Mouse (Mus musculus): ENCODE results near the gene Mmp20.

The Mmp20 gene

GRCm38 (mm10) chr9:7627931-7628330 is at the start of gene Mmp20:
Gene Mmp20, plus strand, starts transcription at chr9:7628231.
- no peak for DNase-seq (ENCODE audit: low read depth, low spot score)

GRCm38 (mm10) chr9:7590063-7590462 is 38.0 kb upstream of the Mmp20 start:
- no peak for DNase-seq (ENCODE audit: low read depth, low spot score)

- no peak for DNase-seq (ENCODE audit: low read depth, low spot score)
Measured at GRCm38 (mm10) chr9:7593272-7593812, 34.7 kb upstream of the Mmp20 start.

- DNase-seq (ENCODE audit: low read depth, low spot score): peak; percentile 80
Measured at GRCm38 (mm10) chr9:7594816-7595540, 33.1 kb upstream of the Mmp20 start.

- DNase-seq (ENCODE audit: low read depth, low spot score): peak; percentile 41
Measured at GRCm38 (mm10) chr9:7602982-7603742, 24.9 kb upstream of the Mmp20 start.

- no peak for DNase-seq (ENCODE audit: low read depth, low spot score)
Measured at GRCm38 (mm10) chr9:7604005-7604404, 24.0 kb upstream of the Mmp20 start.

- no peak for DNase-seq (ENCODE audit: low read depth, low spot score)
Measured at GRCm38 (mm10) chr9:7605638-7606037, 22.4 kb upstream of the Mmp20 start.

GRCm38 (mm10) chr9:7622582-7622981 is 5.4 kb upstream of the Mmp20 start:
- no peak for DNase-seq (ENCODE audit: low read depth, low spot score)

GRCm38 (mm10) chr9:7633936-7634335 is 5.9 kb downstream of the Mmp20 start:
- DNase-seq (ENCODE audit: low read depth, low spot score): no peak

GRCm38 (mm10) chr9:7647901-7648300 is 19.9 kb downstream of the Mmp20 start:
- no peak for DNase-seq (ENCODE audit: low read depth, low spot score)

- DNase-seq (ENCODE audit: low read depth, low spot score): no peak
Measured at GRCm38 (mm10) chr9:7650397-7651180, 22.6 kb downstream of the Mmp20 start.

GRCm38 (mm10) chr9:7652351-7653085 is 24.5 kb downstream of the Mmp20 start:
- DNase-seq (ENCODE audit: low read depth, low spot score): no peak

- no peak for DNase-seq (ENCODE audit: low read depth, low spot score)
Measured at GRCm38 (mm10) chr9:7657946-7658345, 29.9 kb downstream of the Mmp20 start.

- DNase-seq (ENCODE audit: low read depth, low spot score): no peak
Measured at GRCm38 (mm10) chr9:7659469-7660020, 31.5 kb downstream of the Mmp20 start.

GRCm38 (mm10) chr9:7661371-7661770 is 33.3 kb downstream of the Mmp20 start:
- no peak for DNase-seq (ENCODE audit: low read depth, low spot score)

- DNase-seq (ENCODE audit: low read depth, low spot score): no peak
Measured at GRCm38 (mm10) chr9:7669674-7670073, 41.6 kb downstream of the Mmp20 start.

GRCm38 (mm10) chr9:7672985-7673384 is 45.0 kb downstream of the Mmp20 start:
- DNase-seq (ENCODE audit: low read depth, low spot score): no peak

- DNase-seq (ENCODE audit: low read depth, low spot score): no peak
Measured at GRCm38 (mm10) chr9:7678154-7678837, 50.3 kb downstream of the Mmp20 start.

GRCm38 (mm10) chr9:7682081-7682618 is 54.1 kb downstream of the Mmp20 start:
- no peak for DNase-seq (ENCODE audit: low read depth, low spot score)

GRCm38 (mm10) chr9:7686024-7686423 is 58.0 kb downstream of the Mmp20 start:
- DNase-seq (ENCODE audit: low read depth, low spot score): no peak
